Mouse (Mus musculus): ENCODE data around the gene Pkp1.

DNA sequence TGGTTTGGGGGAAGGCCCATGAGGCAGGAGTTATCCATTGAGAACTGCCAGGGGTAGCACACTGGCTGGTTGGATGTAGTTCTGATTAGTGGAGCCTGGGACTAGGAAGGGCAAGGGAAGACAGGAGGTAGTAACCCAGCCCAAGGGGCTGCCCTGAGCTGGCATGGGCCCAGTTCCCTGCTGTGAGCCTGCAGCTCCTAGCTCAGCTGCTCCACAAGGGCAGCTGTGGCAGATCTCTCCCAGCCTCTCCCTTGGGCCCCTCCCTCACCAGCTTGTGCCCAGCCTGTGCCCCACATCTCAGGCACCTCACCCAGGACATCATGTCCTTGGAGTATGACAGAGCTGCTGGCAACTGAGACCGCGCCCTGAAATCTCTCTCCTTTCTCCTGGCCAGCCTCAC lies 24.7 kb upstream of the Pkp1 start:
- no peak for TF ChIP-seq POLR2A (IDR thresholded peaks at IDR 0.05; ENCODE audit: low read depth, low read length)
- no peak for TF ChIP-seq CTCF (IDR thresholded peaks at IDR 0.05; ENCODE audit: extremely low read depth, insufficient read depth, insufficient read length, insufficient replicate concordance)

All from spleen, adult 2 months (tissue).